ENCODE assay signal across 19 mouse cellular contexts in genomic region chr16:71043381-71043780, GRCm38 (mm10).
DNase-seq lines count a peak whose midpoint lies in the region; ATAC-seq and TF ChIP-seq lines count a peak whose summit lies in the region.
"Had no signal": no experiment of that assay in that cellular context is flagged by ENCODE, and none has a peak within 500 bp of the region (broad histone marks: within the 10 kb centered on the region; RNA-seq: fewer than 3 reads in every experiment).

No protein-coding gene starts in this region.

- 0 out of 2 replicates have a peak, but pooled peaks have one; percentile 6 for ATAC-seq in midbrain, embryonic 12.5 days (ENCODE audit: low FRiP score, low read depth)
- ATAC-seq in midbrain, embryonic 11.5 days (ENCODE audit: low FRiP score) = no peak
- ATAC-seq: forebrain, embryonic 16.5 days; hindbrain, postnatal 0 days had no signal

- H3K9ac ChIP-seq in midbrain, embryonic 12.5 days (replicated peaks) = no peak overlapping the region
- H3K9ac ChIP-seq in midbrain, embryonic 11.5 days (ENCODE audit: low read length) = no peak overlapping the region
- H3K9ac ChIP-seq: heart, embryonic 15.5 days; hindbrain, embryonic 13.5 days had no signal

- no peaks in the 10 kb centered on the region for H3K9me3 ChIP-seq in midbrain, embryonic 12.5 days
- H3K9me3 ChIP-seq in midbrain, embryonic 11.5 days (ENCODE audit: control insufficient read depth, low read length) = no peaks in the 10 kb centered on the region
- H3K9me3 ChIP-seq: embryonic facial prominence, embryonic 10.5 days; heart, embryonic 15.5 days; hindbrain, embryonic 13.5 days had no signal

- no peaks in the 10 kb centered on the region for H3K27me3 ChIP-seq in midbrain, embryonic 12.5 days
- H3K27me3 ChIP-seq in midbrain, embryonic 11.5 days (ENCODE audit: control insufficient read depth, insufficient read depth, low read length) = no peaks in the 10 kb centered on the region
- H3K27me3 ChIP-seq: heart, embryonic 15.5 days; hindbrain, embryonic 13.5 days had no signal

- no peak for DNase-seq in midbrain, embryonic 11.5 days (ENCODE audit: low spot score, missing footprints)
- DNase-seq in brain, embryonic 14.5 days (ENCODE audit: low read depth) = peak; percentile 26
- DNase-seq in layer of hippocampus, adult 9-10 months (ENCODE audit: low spot score) = peak; percentile 33
- no peak for DNase-seq in left cerebral cortex, adult 18-20 months (ENCODE audit: low spot score in 2 of 2)
- no peak for DNase-seq in cerebellum, postnatal 14 days
- DNase-seq: adrenal gland, adult 2 months; adrenal gland, postnatal 25 days; cerebellum, adult 11 months; cerebellum, adult 9-11 months; gastrocnemius, postnatal 10 days; heart, adult 2 months; heart, postnatal 14 days had no signal

- H3K4me2 ChIP-seq in midbrain, embryonic 12.5 days (replicated peaks) = no peak overlapping the region
- no peak overlapping the region for H3K4me2 ChIP-seq in midbrain, embryonic 11.5 days
- H3K4me2 ChIP-seq: heart, embryonic 11.5 days; heart, embryonic 15.5 days; hindbrain, embryonic 13.5 days had no signal

- WGBS in midbrain, embryonic 12.5 days = 79% methylated on average over 2 of the region's 2 CpGs
- WGBS in midbrain, embryonic 11.5 days = 83% methylated on average over 2 of the region's 2 CpGs

- H3K36me3 ChIP-seq in midbrain, embryonic 12.5 days = no peaks in the 10 kb centered on the region
- H3K36me3 ChIP-seq in midbrain, embryonic 11.5 days (ENCODE audit: control insufficient read depth, insufficient read depth, low read length) = no peaks in the 10 kb centered on the region
- H3K36me3 ChIP-seq: embryonic facial prominence, embryonic 10.5 days; heart, embryonic 15.5 days; hindbrain, embryonic 13.5 days had no signal

- no peak overlapping the region for H3K27ac ChIP-seq in midbrain, embryonic 12.5 days (replicated peaks)
- no peak overlapping the region for H3K27ac ChIP-seq in midbrain, embryonic 11.5 days (ENCODE audit: low read depth, low read length)
- H3K27ac ChIP-seq: embryonic facial prominence, embryonic 10.5 days; heart, adult 2 months; heart, embryonic 15.5 days; hindbrain, embryonic 13.5 days; hindbrain, postnatal 0 days had no signal

- no peak overlapping the region for H3K4me3 ChIP-seq in midbrain, embryonic 12.5 days
- H3K4me3 ChIP-seq in midbrain, embryonic 11.5 days (ENCODE audit: low read depth, low read length) = no peak overlapping the region
- H3K4me3 ChIP-seq: embryonic facial prominence, embryonic 10.5 days; heart, adult 2 months; heart, embryonic 15.5 days; hindbrain, embryonic 13.5 days had no signal

- TF ChIP-seq POLR2A in brain, embryonic 14.5 days (IDR thresholded peaks at IDR 0.05; ENCODE audit: borderline replicate concordance, extremely low read depth, insufficient read depth, insufficient read length, poor library complexity, severe bottlenecking) = no peak

- no peaks in the 10 kb centered on the region for H3K4me1 ChIP-seq in midbrain, embryonic 12.5 days
- H3K4me1 ChIP-seq in midbrain, embryonic 11.5 days (ENCODE audit: control insufficient read depth, insufficient read depth, low read length) = no peaks in the 10 kb centered on the region
- H3K4me1 ChIP-seq: embryonic facial prominence, embryonic 10.5 days; heart, embryonic 15.5 days; hindbrain, embryonic 13.5 days had no signal

- TF ChIP-seq CTCF in brain, embryonic 14.5 days (IDR thresholded peaks at IDR 0.05; ENCODE audit: borderline replicate concordance, extremely low read depth, insufficient read depth, insufficient read length) = no peak

Comparison
In these comparisons a context has a peak if more than half of its experiments do, and no peak if none do; other contexts are left out.
1. DNase-seq: peak in brain, embryonic 14.5 days (single experiment) and layer of hippocampus, adult 9-10 months (single experiment); none in midbrain, embryonic 11.5 days (single experiment), left cerebral cortex, adult 18-20 months (0 of 2) and cerebellum, postnatal 14 days (0 of 2).